Mouse (Mus musculus): ENCODE data around the gene Ndc80.
"Not testable (repeated sequence)": the region's sequence is repeated elsewhere in the genome, so short reads cannot be mapped to it uniquely, and the experiment has no call there.

Ndc80 gene

DNA sequence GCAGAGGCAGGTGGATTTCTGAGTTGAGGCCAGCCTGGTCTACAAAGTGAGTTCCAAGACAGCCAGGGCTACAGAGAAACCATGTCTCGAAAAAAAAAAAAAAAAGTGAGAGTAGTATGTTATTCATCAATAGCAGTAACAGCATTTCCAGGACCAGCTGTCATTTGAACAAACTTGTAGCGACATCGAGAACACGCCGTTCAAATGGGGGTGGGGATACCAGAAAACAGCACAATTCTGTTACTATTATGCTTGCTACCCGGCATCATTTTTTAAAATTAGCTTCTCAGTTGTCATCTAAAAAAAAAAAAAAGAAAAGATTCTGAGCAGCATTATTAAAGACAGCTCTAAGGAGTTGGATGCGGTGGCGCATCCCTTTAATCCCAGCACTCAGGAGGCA lies 49.2 kb downstream of the Ndc80 start:
- no peak for DNase-seq (ENCODE audit: low read depth, low spot score)

- no peak for DNase-seq (ENCODE audit: low read depth, low spot score)
These were observed 50.2 kb downstream of the Ndc80 start for GRCm38 (mm10) chr17:71476346-71477020.

GRCm38 (mm10) chr17:71475705-71476089 lies 51.0 kb downstream of the Ndc80 start:
- peak; percentile 75 for DNase-seq (ENCODE audit: low read depth, low spot score)

DNA sequence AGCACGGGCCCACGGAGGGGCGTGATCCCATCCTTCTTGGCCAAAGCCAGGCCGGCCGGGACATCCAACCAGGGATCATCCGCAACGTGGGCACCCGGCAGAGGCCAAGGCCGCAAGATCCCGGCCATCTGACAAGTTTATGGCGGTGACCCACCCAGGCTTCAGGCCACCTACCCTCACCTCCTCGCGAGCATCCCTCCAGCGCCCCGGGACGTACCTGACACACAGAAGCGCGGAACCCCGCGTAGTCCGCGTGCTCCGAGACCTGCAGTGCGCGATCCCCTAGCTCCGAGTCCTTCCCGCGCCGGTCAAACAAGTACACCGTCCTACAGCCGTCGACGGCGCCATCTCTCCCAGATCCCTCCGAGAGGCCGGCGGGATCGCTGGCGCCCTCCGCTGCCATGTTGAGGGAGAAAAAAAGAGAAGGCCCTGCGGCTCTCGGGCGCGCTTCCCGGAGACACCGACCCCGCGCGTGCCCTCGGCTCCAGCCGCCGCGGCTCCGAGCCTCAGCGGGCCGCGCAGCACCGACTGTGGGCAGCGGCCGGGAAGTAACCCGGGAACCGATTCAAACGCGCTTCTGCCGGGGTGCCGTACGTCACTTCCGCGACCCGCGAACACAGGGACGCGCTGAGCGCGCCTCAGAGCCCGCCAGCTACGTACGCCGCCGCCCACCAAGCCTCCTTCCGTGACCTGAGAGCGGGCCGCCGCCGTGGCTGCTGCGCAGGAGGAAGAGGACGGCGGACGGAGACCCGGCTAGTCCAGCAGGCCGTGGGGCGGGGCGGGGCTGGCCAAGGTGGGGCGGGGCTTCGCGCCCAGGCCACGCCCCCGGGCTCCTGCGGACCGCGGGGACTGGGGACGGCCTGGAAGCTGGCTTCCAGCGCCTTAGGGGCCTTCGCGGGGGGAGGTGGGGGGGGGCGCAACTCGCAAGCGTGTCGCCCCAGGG lies 51.6 kb downstream of the Ndc80 start, which contains the start of gene Smchd1:
Gene Smchd1, minus strand, starts transcription at position 582 of the 943 bp plus-strand sequence.
- DNase-seq (ENCODE audit: low read depth, low spot score): peak; percentile 85

- DNase-seq (ENCODE audit: low read depth, low spot score): no peak
These were observed 52.5 kb downstream of the Ndc80 start for GRCm38 (mm10) chr17:71474128-71474527.

DNA sequence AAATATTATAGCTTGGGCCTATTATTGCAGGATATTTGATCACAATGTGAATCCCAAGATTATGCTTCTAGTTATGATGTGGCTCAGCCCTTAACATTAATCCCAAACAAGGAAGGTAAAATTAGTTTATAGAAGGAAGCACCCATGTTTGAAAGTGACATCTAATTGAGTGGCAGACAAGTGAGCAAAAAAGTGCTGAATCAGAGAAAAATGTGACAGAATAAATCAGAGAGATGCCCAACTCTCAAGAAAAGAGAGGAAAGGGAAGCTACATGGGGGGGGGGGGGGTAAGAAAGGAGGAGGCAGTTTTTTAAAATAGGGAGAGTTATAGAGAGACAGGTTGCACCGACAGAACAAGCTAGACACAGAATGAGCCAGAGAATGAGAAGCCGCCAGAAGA lies 55.4 kb downstream of the Ndc80 start:
- no peak for DNase-seq (ENCODE audit: low read depth, low spot score)

GRCm38 (mm10) chr17:71460312-71460711 lies 66.3 kb downstream of the Ndc80 start:
- DNase-seq (ENCODE audit: low read depth, low spot score): no peak

DNA sequence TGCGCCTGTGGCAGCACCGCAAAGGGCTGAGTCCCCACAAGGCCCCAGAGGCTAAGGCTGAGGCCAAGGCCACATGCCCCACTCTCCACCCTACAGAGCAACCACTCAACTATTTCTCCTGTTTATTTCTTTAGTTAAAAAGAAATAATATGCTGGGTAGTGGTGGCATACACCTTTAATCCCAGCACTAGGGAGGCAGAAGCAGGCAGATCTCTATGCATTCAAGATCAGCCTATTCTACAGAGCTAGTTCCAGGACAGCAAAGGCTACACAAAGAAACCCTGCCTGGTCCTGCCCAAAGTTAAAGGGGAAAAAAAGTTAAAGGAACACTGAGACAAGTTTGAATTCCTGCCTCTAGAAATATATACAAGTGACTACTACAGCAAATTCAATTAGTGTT lies 66.8 kb downstream of the Ndc80 start, which contains the start of gene Gm4707:
Gene Gm4707, minus strand, starts transcription at position 101 of the 400 bp plus-strand sequence.
- DNase-seq (ENCODE audit: low read depth, low spot score): no peak

DNA sequence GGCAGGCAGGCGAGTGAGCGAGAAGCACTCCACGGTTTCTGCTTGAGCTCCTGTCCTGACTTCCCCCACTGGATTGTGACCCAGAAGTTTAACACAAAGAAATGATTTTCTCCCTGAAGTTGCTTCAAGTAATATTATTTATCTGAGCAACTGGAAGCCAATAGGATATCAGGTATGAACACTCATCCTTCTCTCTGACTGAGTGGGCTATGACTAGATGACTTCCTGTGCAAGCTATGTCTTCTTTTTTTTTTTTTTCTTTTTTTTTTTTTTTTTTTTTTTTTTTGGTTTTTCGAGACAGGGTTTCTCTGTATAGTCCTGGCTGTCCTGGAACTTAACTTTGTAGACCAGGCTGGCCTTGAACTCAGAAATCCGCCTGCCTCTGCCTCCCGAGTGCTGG lies 69.3 kb downstream of the Ndc80 start:
- not testable (repeated sequence) for DNase-seq (ENCODE audit: low read depth, low spot score)
